Mouse (Mus musculus) cerebellum, adult 18-20 months (tissue): ENCODE data around the gene Kcnh7.

Experiments
- DNase-seq, 2 experiments: peaks; one replicate each; pipeline ENCODE4 v3.0.0; 2021

The Kcnh7 gene

GRCm38 (mm10) chr2:62644891-62645290 lies 539.2 kb downstream of the Kcnh7 start:
- no peak for DNase-seq
